Mouse (Mus musculus) megakaryocyte, embryonic 14.5 days (primary cell): ENCODE measurements at regions not wholly inside any gene's neighbourhood (a gene's known extent, or its start where the extent isn't known, plus 50 kb on each side); places are given as distances from the start of the nearest gene placed in this dataset.
A peak's percentile ranks its signal among the peaks of the same experiment; 100 is the strongest.

Experiments used
- H3K27me3 ChIP-seq: replicated peaks from 2 replicates; pipeline ENCODE3; 2012; ENCODE audit warnings: inconsistent platforms
- H3K36me3 ChIP-seq: replicated peaks from 2 replicates; pipeline ENCODE3; 2012; ENCODE audit warnings: low read length, inconsistent platforms, mixed read lengths
- H3K4me1 ChIP-seq: 2 replicates; pipeline ENCODE4 v1.6.1; 2012; ENCODE audit warnings: inconsistent platforms
- H3K4me3 ChIP-seq: replicated peaks from 2 replicates; pipeline ENCODE3; 2012; ENCODE audit warnings: moderate library complexity, mild to moderate bottlenecking, inconsistent platforms
- H3K9me3 ChIP-seq: 2 replicates; pipeline ENCODE4 v1.6.1; 2012; ENCODE audit warnings: inconsistent platforms
- FLI1 ChIP-seq: IDR thresholded peaks from 2 replicates; pipeline ENCODE4 v1.6.1; 2012; ENCODE audit warnings: low read length, inconsistent platforms, mixed read lengths
- GATA1 ChIP-seq: IDR thresholded peaks from 3 replicates; pipeline ENCODE4 v1.6.1; 2012; ENCODE audit warnings: mixed read lengths, low read length, inconsistent platforms, borderline replicate concordance

GRCm38 (mm10) chr8:11077138-11077537 lies 68.9 kb upstream of the Irs2 start:
- TF ChIP-seq FLI1 (no peak), GATA1 (no peak)
- H3K27me3 ChIP-seq = peaks cover 26% of the 10 kb centered on the region
- no peaks in the 10 kb centered on the region for H3K36me3 ChIP-seq
- no peak overlapping the region for H3K4me3 ChIP-seq
- H3K4me1 ChIP-seq = peaks cover 63% of the 10 kb centered on the region
- H3K9me3 ChIP-seq = no peaks in the 10 kb centered on the region

DNA sequence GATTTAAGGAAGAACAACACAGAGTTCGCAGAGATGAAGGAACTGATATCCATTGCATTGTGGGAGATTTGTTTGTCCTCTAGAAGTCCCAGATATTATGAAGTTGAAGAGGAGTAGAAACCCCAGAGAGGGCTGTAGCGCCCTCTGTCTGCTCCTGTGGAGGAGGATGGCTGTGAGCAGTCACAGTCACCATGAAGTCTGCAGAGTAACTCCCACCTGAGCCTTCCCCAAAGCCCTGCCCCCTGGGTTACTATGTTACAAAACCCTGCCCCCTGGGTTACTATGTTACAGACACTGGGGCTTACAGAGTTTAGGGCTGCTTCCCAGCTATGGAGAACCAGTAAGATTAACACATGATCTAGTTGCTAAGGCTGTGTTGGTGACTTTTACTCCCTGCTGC lies 62.9 kb upstream of the Irs2 start:
- H3K36me3 ChIP-seq = no peaks in the 10 kb centered on the region
- TF ChIP-seq FLI1 (no peak), GATA1 (no peak)

DNA sequence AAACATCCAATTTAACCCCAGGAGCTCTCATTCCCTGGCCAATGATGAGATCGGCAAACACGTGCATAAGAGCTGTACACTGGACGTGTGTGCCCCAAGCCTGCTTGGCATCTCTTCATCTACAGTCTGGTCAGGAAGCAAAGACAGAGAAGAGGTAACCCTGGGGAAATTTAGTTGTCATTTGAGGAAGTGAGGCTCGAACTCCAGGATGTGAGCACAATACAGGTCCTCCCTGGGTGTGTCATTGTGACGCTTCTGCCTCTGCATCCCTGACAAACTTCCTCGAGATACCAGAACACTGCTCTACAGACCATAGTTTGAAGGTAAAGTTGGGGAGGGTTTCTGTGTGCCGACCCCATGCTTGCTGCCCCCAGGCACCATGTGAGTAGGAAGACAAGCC lies 59.2 kb upstream of the Irs2 start:
- H3K4me1 ChIP-seq = peaks cover 99% of the 10 kb centered on the region
- H3K9me3 ChIP-seq = no peaks in the 10 kb centered on the region
- TF ChIP-seq FLI1 (no peak), GATA1 (no peak)
- peaks cover 4% of the 10 kb centered on the region for H3K27me3 ChIP-seq
- no peak overlapping the region for H3K4me3 ChIP-seq
- no peaks in the 10 kb centered on the region for H3K36me3 ChIP-seq

More for the DNA sequence above, 62.9 kb upstream of the Irs2 start:
- H3K27me3 ChIP-seq = peaks cover 8% of the 10 kb centered on the region
- H3K4me3 ChIP-seq = no peak overlapping the region
- no peaks in the 10 kb centered on the region for H3K9me3 ChIP-seq
- peaks cover 87% of the 10 kb centered on the region for H3K4me1 ChIP-seq

GRCm38 (mm10) chr8:11065990-11066389 lies 57.7 kb upstream of the Irs2 start:
- H3K4me1 ChIP-seq = peaks cover 97% of the 10 kb centered on the region
- peaks cover 2% of the 10 kb centered on the region for H3K27me3 ChIP-seq
- H3K9me3 ChIP-seq = no peaks in the 10 kb centered on the region
- H3K36me3 ChIP-seq = no peaks in the 10 kb centered on the region
- no peak for TF ChIP-seq GATA1
- no peak for TF ChIP-seq FLI1
- peak overlapping the region; percentile 46 for H3K4me3 ChIP-seq

GRCm38 (mm10) chr8:11065303-11065702 lies 57.0 kb upstream of the Irs2 start:
- TF ChIP-seq FLI1 (peak; percentile 76), GATA1 (no peak)
- H3K4me1 ChIP-seq = peaks cover 97% of the 10 kb centered on the region
- H3K36me3 ChIP-seq = no peaks in the 10 kb centered on the region
- H3K9me3 ChIP-seq = no peaks in the 10 kb centered on the region
- peak overlapping the region; percentile 80 for H3K4me3 ChIP-seq
- peaks cover 6% of the 10 kb centered on the region for H3K27me3 ChIP-seq

DNA sequence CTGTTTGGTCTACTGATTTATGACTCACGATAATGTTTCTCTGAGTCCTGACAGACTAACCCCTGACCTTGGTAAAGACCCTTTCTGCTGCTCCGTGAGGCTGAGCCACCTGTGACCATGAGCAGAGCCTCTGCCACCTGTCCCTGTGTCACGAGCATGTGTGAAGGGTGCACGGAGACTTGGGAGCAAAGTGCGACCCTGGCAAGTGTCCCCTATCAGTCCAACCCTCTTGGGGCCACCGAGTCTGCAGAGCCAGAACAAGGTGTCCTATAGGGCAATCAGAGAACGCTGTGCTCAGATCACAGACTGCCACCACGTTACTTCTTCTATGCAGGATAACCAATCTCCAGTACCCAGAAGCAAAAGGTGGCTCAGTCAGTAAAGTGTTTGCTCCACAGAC lies 54.8 kb upstream of the Irs2 start:
- Histone ChIP-seq H3K27me3 (peaks cover 26% of the 10 kb centered on the region), H3K4me3 (no peak overlapping the region), H3K36me3 (no peaks in the 10 kb centered on the region), H3K9me3 (no peaks in the 10 kb centered on the region), H3K4me1 (peaks cover 96% of the 10 kb centered on the region)
- TF ChIP-seq FLI1 (no peak), GATA1 (no peak)

GRCm38 (mm10) chr8:11062348-11062946 lies 54.2 kb upstream of the Irs2 start:
- no peak overlapping the region for H3K4me3 ChIP-seq
- H3K9me3 ChIP-seq = no peaks in the 10 kb centered on the region
- H3K36me3 ChIP-seq = no peaks in the 10 kb centered on the region
- H3K4me1 ChIP-seq = peaks cover 96% of the 10 kb centered on the region
- no peak for TF ChIP-seq FLI1
- no peak for TF ChIP-seq GATA1
- H3K27me3 ChIP-seq = peaks cover 30% of the 10 kb centered on the region

- peaks cover 33% of the 10 kb centered on the region for H3K27me3 ChIP-seq
- H3K4me1 ChIP-seq = peaks cover 94% of the 10 kb centered on the region
- H3K4me3 ChIP-seq = no peak overlapping the region
- H3K36me3 ChIP-seq = no peaks in the 10 kb centered on the region
- TF ChIP-seq GATA1 (no peak), FLI1 (no peak)
- no peaks in the 10 kb centered on the region for H3K9me3 ChIP-seq
Observed at GRCm38 (mm10) chr8:11061711-11062110, 53.5 kb upstream of the Irs2 start.

- Histone ChIP-seq H3K27me3 (peaks cover 38% of the 10 kb centered on the region), H3K9me3 (no peaks in the 10 kb centered on the region), H3K4me3 (no peak overlapping the region), H3K36me3 (no peaks in the 10 kb centered on the region), H3K4me1 (peaks cover 94% of the 10 kb centered on the region)
- TF ChIP-seq FLI1 = no peak
- TF ChIP-seq GATA1 = no peak
Observed at GRCm38 (mm10) chr8:11060604-11061003, 52.3 kb upstream of the Irs2 start.

- peaks cover 84% of the 10 kb centered on the region for H3K4me1 ChIP-seq
- H3K9me3 ChIP-seq = no peaks in the 10 kb centered on the region
- no peak overlapping the region for H3K4me3 ChIP-seq
- TF ChIP-seq FLI1 (no peak), GATA1 (no peak)
- H3K27me3 ChIP-seq = peaks cover 42% of the 10 kb centered on the region
- H3K36me3 ChIP-seq = no peaks in the 10 kb centered on the region
Observed at GRCm38 (mm10) chr8:11058392-11058791, 50.1 kb upstream of the Irs2 start.
